Mouse (Mus musculus) liver, adult (tissue): ENCODE results near the gene Mcrs1.

Experiments
- GATA4 ChIP-seq: IDR thresholded peaks from 2 replicates; pipeline ENCODE4 v1.6.1; 2014; ENCODE audit warnings: mild to moderate bottlenecking, low read length; ENCODE audit not compliant: insufficient replicate concordance

Gene Mcrs1

GRCm38 (mm10) chr15:99254477-99255005 lies 2.8 kb upstream of the Mcrs1 start:
- no peak for TF ChIP-seq GATA4

GRCm38 (mm10) chr15:99253772-99254171 lies 2.0 kb upstream of the Mcrs1 start:
- TF ChIP-seq GATA4, result no peak

GRCm38 (mm10) chr15:99252381-99253174 lies 817 bp upstream of the Mcrs1 start:
- TF ChIP-seq GATA4, result no peak

- TF ChIP-seq GATA4, result no peak
Observed at GRCm38 (mm10) chr15:99249938-99250337, 1.8 kb downstream of the Mcrs1 start.

- no peak for TF ChIP-seq GATA4
Observed at GRCm38 (mm10) chr15:99248972-99249371, 2.8 kb downstream of the Mcrs1 start.

GRCm38 (mm10) chr15:99242045-99242444 lies 9.7 kb downstream of the Mcrs1 start:
- no peak for TF ChIP-seq GATA4

- TF ChIP-seq GATA4, result no peak
Observed at GRCm38 (mm10) chr15:99241249-99241648, 10.5 kb downstream of the Mcrs1 start.

GRCm38 (mm10) chr15:99240129-99240528 lies 11.6 kb downstream of the Mcrs1 start:
- no peak for TF ChIP-seq GATA4

- no peak for TF ChIP-seq GATA4
Observed at GRCm38 (mm10) chr15:99238006-99238405, 13.8 kb downstream of the Mcrs1 start.

GRCm38 (mm10) chr15:99234326-99235010 lies 17.3 kb downstream of the Mcrs1 start:
- no peak for TF ChIP-seq GATA4

- no peak for TF ChIP-seq GATA4
Observed at GRCm38 (mm10) chr15:99233719-99234118, 18.0 kb downstream of the Mcrs1 start.

- TF ChIP-seq GATA4, result no peak
Observed at GRCm38 (mm10) chr15:99231998-99232397, 19.8 kb downstream of the Mcrs1 start.

- TF ChIP-seq GATA4, result no peak
Observed at GRCm38 (mm10) chr15:99226090-99226489, 25.7 kb downstream of the Mcrs1 start.

- no peak for TF ChIP-seq GATA4
Observed at GRCm38 (mm10) chr15:99225081-99225810, 26.5 kb downstream of the Mcrs1 start.

- no peak for TF ChIP-seq GATA4
Observed at GRCm38 (mm10) chr15:99224208-99224911, 27.4 kb downstream of the Mcrs1 start, which contains the start of gene Kcnh3. Gene Kcnh3 (plus strand): TSS chr15:99224861.
